Mouse (Mus musculus) T-helper 2 cell (primary cell): ENCODE data around the gene Hoxa1.

Source experiments
- in situ Hi-C: fragments of 300-600 bp; cut with MboI, MseI; formaldehyde crosslinking; loops from one replicate; pipeline ENCODE4 v1.15.1; 2025; ENCODE audit warnings: high pct_unique_total_duplicates

The Hoxa1 gene

GRCm38 (mm10) chr6:52106178-52106577 lies 51.9 kb downstream of the Hoxa1 start:
- in situ Hi-C loops: no loop called here
